Mouse (Mus musculus) cerebellum, adult 9-10 months (tissue): ENCODE data around the gene Ehd3.
A peak's percentile ranks its signal among the peaks of the same experiment; 100 is the strongest.

Source experiments
- DNase-seq: peaks from one replicate; pipeline ENCODE4 v3.0.0; 2022

Gene Ehd3

DNA sequence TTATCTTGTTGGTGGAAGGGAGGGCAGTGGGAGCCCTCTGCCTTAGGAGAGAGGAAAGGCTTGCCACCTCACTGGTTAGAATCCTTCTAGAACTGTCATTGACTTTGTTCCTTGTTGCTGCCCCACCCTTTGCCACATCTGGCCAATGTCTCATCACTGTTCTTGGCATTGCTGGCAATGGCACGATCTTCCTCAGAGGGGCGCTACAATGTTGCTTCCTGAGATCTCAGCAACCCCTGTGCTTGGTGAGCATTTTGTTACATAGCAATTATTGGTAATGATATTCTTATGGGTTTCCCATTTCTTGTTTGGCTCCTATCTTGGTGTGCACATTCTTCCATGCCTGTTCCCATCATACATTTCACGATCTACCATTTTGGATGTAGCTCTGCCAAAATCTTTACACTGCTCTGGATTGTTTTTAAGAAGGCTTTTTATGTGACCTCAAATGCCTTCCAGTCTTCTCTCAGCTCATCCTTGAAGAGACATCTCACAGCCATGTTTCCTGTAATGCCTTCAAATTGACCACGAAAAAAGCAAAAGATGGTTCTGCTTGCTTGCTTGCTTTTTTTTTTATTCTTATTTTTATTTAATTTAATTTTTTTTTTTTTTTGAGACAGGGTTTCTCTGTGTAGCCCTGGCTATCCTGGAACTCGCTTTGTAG lies at the start of gene Ehd3:
Ehd3 (plus strand) TSS at position 614 of the 664 bp plus-strand sequence.
- DNase-seq = peak; percentile 43

- no peak for DNase-seq
These were observed 33.0 kb upstream of the Ehd3 start for GRCm38 (mm10) chr17:73770964-73771363.

GRCm38 (mm10) chr17:73786642-73787311 lies 17.2 kb upstream of the Ehd3 start:
- DNase-seq = no peak

DNA sequence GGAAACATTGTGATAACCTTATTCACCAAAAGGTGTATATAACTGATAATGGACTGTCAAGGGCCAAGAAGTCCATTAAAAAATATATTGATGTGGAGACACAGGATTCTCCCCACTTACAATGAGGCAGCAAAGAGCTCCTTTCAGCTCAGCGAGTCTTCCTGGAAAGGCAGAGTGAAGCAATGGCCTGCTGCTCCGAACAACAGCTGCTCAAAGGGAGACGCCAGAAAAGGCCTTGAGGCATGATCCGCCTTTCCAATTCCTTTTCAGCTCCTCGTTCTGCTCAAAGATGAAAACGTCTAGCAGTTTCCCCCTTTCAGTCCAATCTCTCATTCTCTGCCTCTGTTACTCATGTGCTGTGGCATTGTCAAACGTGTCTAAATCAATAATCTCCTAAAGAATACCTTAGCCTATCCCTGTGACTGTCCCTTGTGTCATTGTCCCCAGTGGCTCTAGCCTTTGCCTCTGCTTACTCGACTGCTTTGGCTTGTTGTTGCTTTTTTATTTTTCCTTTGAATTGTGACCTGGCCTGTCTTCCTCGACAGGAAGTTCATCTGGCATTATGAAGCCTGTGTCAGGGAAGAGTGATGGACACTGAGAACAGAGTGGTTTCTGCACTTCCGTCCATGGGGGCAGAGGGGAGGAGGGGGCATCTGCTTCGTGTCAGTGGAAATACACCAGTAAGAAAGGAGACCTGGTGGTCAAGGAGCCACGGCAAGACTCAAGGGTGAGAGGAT lies 13.5 kb upstream of the Ehd3 start:
- DNase-seq = no peak

DNA sequence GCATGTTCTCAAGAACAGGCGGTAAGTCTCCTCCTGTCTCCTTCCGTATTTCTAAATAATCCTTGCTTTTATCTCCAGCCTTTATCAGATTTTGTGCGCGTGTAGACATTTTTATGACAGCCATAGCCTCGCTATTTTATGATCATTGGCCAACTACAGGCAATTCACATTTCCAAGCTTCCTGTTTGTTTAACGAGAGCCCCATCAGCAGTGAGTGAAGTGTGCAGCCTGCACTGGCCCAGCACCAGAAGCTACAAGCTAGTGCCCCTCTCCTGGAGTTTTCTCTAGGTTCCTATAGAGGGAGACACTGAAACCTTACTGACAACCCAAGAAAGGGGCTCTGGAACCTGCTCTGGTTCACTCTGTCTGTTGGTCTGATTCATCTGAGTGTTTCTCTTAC lies 7.1 kb upstream of the Ehd3 start:
- no peak for DNase-seq

GRCm38 (mm10) chr17:73797706-73798105 lies 6.2 kb upstream of the Ehd3 start:
- no peak for DNase-seq

DNA sequence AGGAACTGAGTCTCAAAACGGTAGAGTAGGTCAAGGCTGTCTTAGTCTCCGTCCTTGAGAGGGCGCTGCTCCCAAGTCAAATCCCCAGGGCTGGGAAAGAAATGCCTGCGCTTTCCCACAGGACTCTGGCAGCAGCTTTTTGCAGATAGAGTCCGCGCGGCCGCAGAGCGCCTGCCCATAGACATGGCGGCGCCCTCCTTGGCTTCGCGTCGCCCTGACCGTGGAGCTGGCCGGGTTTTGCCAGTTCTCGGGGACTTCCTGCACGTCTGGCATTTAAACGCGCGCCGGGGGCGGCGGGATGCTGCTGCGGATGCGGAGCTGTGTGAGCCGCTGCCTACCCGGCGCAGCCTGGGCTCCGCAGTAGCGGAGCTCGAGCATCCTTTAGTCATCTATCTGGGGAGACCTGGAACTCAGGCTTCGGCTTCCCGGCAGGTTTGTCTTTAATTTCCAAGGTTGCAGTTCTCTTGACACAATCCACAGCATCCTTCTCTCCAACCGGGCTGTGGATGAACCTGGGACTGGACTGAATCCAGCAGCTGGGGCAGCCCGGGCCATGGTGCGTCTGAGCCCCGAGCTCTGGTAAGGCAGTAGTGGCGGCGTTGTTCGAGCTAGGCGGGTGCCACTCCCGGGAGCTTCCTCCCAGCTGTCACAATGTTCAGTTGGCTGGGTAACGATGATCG lies 798 bp downstream of the Ehd3 start:
- DNase-seq = peak; percentile 97

- peak; percentile 20 for DNase-seq
These were observed 2.4 kb downstream of the Ehd3 start for GRCm38 (mm10) chr17:73806331-73806730.

GRCm38 (mm10) chr17:73807211-73807610 lies 3.3 kb downstream of the Ehd3 start:
- DNase-seq = peak; percentile 24

DNA sequence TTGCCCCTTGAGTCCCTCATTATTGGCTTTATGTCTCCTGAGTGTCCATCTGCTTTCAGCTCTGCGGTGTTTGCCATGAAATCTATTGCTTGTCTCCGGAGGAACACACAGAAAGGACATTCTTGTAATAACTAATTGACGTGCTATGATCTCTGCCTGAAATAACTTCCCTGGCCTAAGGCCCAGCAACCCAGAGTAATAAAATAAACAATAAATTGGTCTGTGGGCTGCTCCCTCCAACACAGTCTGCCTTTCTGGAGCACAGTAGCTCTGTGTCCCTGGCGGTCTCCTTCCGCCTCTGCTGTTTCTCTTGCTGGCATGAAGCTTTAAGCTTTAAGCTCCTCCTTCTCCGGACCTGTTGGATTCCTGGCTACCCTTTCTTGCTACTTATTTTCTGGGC lies 4.5 kb downstream of the Ehd3 start:
- DNase-seq = peak; percentile 38

DNA sequence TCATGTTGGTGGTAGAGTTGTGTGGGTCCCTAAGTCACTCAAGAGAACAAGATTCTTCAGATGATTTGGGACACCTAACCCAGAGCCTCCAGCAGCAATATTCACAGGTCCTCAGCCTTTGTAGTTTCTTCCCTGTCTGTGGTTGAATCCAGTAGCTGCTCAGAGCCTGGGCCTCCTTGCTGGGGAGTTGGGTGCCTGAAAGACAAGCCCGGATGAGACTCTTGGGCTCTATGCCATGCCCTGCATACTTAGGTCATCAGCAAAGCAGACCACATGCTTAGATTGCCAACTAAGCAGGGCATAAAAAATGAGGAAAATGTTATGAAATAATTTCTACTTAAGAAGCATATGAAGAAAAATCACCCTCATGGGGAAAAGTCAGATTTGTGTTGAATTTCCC lies 6.9 kb downstream of the Ehd3 start:
- peak; percentile 51 for DNase-seq

DNA sequence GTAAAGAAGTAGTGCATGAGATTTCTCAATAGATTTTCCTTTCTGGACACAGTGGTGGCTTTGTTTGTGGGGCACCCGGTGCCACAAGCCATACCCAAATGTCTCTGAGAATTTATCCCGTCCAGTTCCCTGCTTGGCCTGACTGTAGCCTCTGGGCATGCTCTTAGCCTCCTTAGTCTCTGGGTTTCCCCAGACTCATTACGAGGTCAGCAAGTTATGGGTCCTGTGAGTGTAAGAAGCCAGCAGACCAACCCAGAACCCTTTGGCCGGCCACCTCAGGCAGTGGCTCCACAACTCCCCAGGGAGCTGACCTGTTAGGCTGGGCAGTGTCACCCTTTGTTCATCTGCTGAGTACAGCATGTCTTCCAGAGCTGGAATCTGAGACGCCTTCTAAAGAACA lies 7.6 kb downstream of the Ehd3 start:
- DNase-seq = no peak

DNA sequence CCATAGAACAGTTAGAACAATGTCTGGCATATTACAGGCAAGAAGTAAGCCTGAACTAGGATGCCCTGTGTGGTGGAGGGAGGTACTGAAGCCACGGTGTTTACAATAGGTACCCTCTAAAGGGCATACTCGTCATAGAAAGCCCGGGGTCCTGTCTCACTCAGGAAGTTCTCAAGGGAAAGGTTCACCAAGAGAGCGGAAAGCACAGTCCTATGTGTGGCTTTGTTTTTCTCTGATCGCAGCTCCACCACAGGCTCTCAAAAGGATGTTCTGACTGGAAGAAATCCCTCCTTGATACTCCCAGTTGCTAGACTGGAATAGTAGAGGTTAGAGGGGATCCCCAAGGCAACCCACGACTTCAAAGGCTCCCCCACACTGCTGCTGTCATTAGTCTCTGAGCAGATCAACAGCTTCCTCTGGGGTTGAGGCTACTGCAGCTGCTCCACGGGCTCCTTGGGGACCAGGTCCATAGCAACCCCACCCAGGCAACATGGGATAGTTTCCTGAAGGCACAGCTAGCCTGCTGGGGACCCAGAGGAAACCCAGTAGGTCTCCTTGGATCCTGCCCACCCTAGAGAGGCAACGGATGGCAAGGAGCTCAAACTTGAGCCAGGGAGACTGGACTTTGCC lies 9.2 kb downstream of the Ehd3 start:
- DNase-seq = no peak

DNA sequence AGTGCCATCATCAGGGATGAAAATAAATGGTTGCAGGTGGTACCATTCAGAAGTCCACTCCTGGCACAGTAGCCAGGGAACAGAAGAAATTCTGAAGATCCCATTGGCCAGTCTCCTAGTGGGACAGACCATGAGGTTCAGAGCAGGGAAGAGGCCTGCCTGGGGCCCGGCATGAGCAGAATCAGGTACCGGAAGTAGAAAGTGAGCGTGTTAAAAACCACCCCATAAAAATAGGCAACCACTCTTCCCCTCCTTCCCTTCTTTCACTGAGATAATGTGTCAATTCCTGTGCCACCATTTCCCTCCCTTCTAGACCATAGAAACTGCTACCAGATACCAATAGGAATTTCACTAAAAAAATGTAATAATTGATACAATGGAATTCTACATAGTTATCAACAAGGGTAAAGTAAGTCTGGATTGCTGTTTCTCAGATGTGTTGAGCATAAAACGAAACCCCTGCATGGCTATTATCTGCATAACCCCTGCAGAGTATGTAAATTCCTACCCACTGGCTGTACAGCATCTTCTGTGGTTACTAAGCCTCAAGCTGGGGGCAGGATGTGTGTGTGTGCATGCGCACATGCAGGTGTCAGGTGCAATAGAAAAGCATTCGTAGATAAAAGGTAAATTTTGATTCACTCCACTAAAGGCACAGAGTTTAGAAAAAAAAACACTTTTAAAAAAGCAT lies 10.7 kb downstream of the Ehd3 start:
- DNase-seq = peak; percentile 2

- peak; percentile 25 for DNase-seq
These were observed 13.9 kb downstream of the Ehd3 start for GRCm38 (mm10) chr17:73817697-73818380.

- DNase-seq = no peak
These were observed 15.0 kb downstream of the Ehd3 start for GRCm38 (mm10) chr17:73818936-73819335.

DNA sequence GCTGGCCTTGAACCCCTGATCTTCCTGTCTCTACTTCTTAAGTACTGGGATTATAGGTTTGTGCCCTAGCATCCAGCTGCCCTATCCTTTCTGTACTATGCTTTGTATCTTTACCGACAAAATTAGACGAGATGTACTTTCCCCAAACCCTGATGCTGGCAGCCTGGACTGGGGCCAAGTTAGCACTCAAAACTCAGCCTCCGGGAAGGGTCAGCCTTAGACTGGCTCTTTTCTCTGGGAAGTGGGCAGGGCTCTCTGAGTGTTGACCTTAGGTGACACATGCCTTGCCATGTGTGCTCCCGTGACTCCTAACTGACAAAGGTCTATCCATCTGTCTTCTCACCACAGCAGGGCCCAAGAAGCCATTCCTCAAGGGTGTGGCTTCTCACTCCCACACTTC lies 16.8 kb downstream of the Ehd3 start:
- DNase-seq = no peak

GRCm38 (mm10) chr17:73822255-73822654 lies 18.3 kb downstream of the Ehd3 start:
- DNase-seq = no peak

GRCm38 (mm10) chr17:73823121-73824021 lies 19.4 kb downstream of the Ehd3 start:
- DNase-seq = peak; percentile 66

DNA sequence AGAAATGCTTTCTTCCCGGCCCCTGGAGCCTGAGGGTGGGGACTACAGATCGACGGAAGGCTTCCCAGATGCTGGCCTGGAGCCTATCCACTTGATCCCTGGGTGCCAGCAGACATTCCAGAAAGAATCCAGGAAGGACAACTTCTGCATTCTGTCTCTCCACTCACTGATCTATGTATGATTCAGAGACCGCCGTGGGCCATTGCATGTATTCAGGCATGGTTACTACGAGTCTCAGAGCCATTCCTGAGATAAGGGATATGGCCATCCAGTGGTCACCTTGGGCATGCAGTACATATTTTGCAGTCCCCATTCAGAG lies 20.0 kb downstream of the Ehd3 start:
- peak; percentile 33 for DNase-seq

DNA sequence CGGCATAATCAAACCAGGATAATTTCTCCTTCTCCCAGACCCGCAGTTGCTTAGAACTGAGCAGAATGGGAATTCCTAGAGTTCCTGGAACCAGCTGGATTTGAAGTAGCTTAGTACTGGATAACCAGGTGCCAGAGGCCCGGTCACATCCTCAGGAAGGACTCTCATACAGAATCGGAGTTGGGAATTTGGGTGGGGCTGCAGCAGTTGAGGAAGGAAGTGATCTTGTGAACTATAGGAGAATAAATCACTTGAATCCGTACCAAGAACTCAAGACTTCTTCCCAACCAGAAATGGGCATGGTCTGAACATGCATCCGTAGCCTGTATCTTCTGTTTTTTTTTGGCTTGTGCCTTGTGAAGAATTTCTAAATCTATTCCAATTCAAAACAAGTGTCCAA lies 22.2 kb downstream of the Ehd3 start:
- DNase-seq = peak; percentile 13
